Mouse (Mus musculus) intestine, embryonic 16.5 days (tissue): ENCODE measurements at regions not wholly inside any gene's neighbourhood (a gene's known extent, or its start where the extent isn't known, plus 50 kb on each side); places are given as distances from the start of the nearest gene placed in this dataset.

Source experiments
- ATAC-seq: fragments of 200-750 bp; cut with Nextera tagmentation; 2 replicates; pipeline ENCODE4 v1.8.0; 2017; ENCODE audit warnings: moderate TSS enrichment, moderate library complexity
- H3K27ac ChIP-seq: fragments of 300-500 bp; sonication (generic); 2 replicates; pipeline ENCODE4 v1.5.1; 2014; ENCODE audit warnings: mild to moderate bottlenecking, low read length
- H3K27me3 ChIP-seq: fragments of 300-500 bp; sonication (generic); replicated peaks from 2 replicates; pipeline ENCODE4 v1.6.1; 2014; ENCODE audit warnings: low read length, control low read depth, mixed read lengths; ENCODE audit not compliant: control insufficient read depth, insufficient read depth
- H3K36me3 ChIP-seq: fragments of 300-500 bp; sonication (generic); 2 replicates; pipeline ENCODE4 v1.6.1; 2014; ENCODE audit warnings: low read length, control low read depth; ENCODE audit not compliant: control insufficient read depth, insufficient read depth
- H3K4me1 ChIP-seq: fragments of 300-500 bp; sonication (generic); 2 replicates; pipeline ENCODE4 v1.6.1; 2014; ENCODE audit warnings: low read length, control low read depth, mixed read lengths; ENCODE audit not compliant: control insufficient read depth, insufficient read depth
- H3K4me2 ChIP-seq: fragments of 300-500 bp; sonication (generic); 2 replicates; pipeline ENCODE4 v1.6.1; 2014; ENCODE audit warnings: low read depth, low read length, control low read depth
- H3K4me3 ChIP-seq: fragments of 300-500 bp; sonication (generic); 2 replicates; pipeline ENCODE4 v1.5.1; 2014; ENCODE audit warnings: mild to moderate bottlenecking, low read length
- H3K9ac ChIP-seq: fragments of 300-500 bp; sonication (generic); 2 replicates; pipeline ENCODE4 v1.6.1; 2014; ENCODE audit warnings: low read depth, low read length
- H3K9me3 ChIP-seq: fragments of 300-500 bp; sonication (generic); 2 replicates; pipeline ENCODE4 v1.6.1; 2016; ENCODE audit warnings: low read length, control low read depth; ENCODE audit not compliant: control insufficient read depth
- WGBS: fragments of 180-500 bp; shearing (Covaris S2); extraction: QIAGEN DNeasy Blood & Tissue Kit; methylation state at CpG from one replicate; pipeline ENCODE4 v1.1.7; 2014; 5-methylcytosine and 5-hydroxymethylcytosine counted together

DNA sequence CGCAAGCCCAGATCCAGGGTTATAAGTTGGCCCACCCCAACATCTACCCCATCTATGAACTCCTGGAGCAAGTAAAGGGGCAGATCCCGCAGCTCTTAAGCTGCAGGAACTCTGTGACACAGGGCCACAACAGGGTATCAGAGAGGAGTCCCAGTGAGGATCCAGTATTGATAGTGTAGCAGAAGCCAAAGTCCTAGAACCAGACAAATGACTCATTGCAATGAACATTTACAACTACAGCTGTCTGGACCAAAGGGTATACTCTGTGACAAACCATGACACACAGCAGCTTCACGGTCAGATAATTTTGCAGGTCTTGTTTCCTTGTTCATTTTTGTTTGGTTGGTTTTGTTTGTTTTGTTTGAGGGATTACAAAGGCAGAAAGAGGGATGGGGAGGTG is 149.1 kb upstream of the Usp25 start:
- peak; percentile 75 for ATAC-seq
- H3K36me3 ChIP-seq = no peaks in the 10 kb centered on the region
- H3K4me1 ChIP-seq = no peaks in the 10 kb centered on the region
- H3K4me3 ChIP-seq = no peak overlapping the region
- no peak overlapping the region for H3K9ac ChIP-seq
- no peak overlapping the region for H3K4me2 ChIP-seq
- H3K9me3 ChIP-seq = no peaks in the 10 kb centered on the region
- H3K27me3 ChIP-seq = no peaks in the 10 kb centered on the region
- 91% methylated on average over 3 of the region's 3 CpGs for WGBS
- no peak overlapping the region for H3K27ac ChIP-seq

DNA sequence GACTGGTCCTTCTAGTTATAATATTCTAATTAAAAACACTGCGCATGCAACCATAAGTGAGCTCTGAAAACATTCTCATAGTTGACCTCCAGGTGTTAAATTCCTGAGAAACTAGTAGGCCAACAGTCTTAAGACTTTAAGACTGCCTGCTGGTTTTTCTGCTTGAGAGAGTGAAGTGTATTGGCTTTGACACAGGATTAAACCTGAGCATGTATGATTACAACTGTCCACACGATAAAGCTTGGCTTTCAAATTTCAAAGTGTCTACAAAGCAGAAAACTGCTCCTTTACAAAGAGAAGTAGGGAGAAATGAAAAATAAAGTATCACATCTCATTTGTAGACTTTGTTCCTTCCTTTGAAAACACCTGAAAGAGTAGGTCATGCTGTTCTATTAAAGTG is 157.7 kb upstream of the Usp25 start:
- H3K27me3 ChIP-seq = no peaks in the 10 kb centered on the region
- no peaks in the 10 kb centered on the region for H3K36me3 ChIP-seq
- no peaks in the 10 kb centered on the region for H3K9me3 ChIP-seq
- no peak overlapping the region for H3K27ac ChIP-seq
- WGBS = 91% methylated on average over 2 of the region's 2 CpGs
- H3K4me2 ChIP-seq = no peak overlapping the region
- no peak overlapping the region for H3K4me3 ChIP-seq
- no peak for ATAC-seq
- H3K9ac ChIP-seq = no peak overlapping the region
- H3K4me1 ChIP-seq = no peaks in the 10 kb centered on the region

DNA sequence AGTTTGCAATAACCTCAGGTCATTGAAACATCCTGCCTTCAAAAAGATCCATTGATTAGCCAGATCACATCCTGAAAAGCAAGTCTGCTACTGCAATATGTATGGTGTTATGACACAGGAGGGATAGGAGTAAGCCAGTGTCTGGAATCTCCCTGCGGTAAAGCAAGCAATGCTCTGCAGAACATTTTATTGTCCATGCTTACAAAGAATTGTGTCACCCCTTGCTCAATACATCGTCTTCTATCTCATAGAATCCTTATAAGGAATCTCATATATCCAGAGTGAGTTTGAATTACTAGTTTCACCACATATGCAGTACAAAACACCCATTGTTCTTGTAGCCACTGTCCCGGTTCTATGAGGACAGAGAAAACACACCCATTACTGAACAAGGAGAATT is 162.1 kb upstream of the Usp25 start:
- no peaks in the 10 kb centered on the region for H3K36me3 ChIP-seq
- WGBS = 67% methylated on average over 3 of the region's 3 CpGs
- H3K9me3 ChIP-seq = no peaks in the 10 kb centered on the region
- H3K9ac ChIP-seq = no peak overlapping the region
- no peaks in the 10 kb centered on the region for H3K4me1 ChIP-seq
- no peak overlapping the region for H3K27ac ChIP-seq
- H3K4me3 ChIP-seq = no peak overlapping the region
- H3K27me3 ChIP-seq = no peaks in the 10 kb centered on the region
- no peak for ATAC-seq
- H3K4me2 ChIP-seq = no peak overlapping the region

DNA sequence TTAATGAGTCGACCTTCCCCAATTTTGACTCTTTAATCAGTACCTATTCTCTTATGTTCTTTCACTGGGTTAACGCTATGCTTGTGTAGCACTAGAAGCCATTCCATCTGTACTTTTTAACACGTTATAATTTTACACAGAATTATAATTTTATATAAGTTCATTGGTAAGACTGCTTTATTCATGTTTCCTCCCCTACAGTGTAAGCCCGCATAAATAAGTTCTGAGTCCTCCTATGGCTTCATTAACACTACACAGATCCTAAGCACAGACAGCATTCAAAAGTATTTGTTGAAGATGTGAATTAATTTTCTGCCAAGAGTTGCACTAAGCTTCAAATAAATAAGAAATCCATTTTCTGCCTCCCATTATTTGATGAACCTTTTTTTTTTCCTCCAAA is 176.1 kb upstream of the Usp25 start:
- H3K9ac ChIP-seq = no peak overlapping the region
- ATAC-seq = no peak
- H3K9me3 ChIP-seq = no peaks in the 10 kb centered on the region
- no peak overlapping the region for H3K4me3 ChIP-seq
- H3K4me1 ChIP-seq = no peaks in the 10 kb centered on the region
- no peak overlapping the region for H3K4me2 ChIP-seq
- H3K36me3 ChIP-seq = no peaks in the 10 kb centered on the region
- 89% methylated on average over 4 of the region's 4 CpGs for WGBS
- H3K27me3 ChIP-seq = no peaks in the 10 kb centered on the region
- H3K27ac ChIP-seq = no peak overlapping the region

DNA sequence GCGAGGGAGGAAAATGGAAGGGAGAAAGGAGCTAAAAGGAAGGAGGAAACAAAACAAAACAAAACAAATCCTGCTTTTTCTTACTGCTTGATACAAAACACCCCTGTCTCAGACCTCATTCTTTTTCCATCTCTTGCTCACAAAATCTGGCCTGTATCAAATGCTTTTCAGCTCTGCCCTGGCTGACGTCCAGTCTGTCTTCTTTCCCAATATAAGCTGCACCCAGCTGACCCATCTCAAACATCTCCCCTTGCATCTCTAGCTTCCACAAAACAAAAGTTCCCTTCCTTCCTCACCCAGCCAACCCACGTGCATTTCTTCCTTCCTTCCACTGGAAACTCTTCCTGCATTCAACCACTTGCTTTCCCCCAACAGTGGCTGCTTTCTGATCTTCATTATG is 183.1 kb upstream of the Usp25 start:
- no peak overlapping the region for H3K27ac ChIP-seq

DNA sequence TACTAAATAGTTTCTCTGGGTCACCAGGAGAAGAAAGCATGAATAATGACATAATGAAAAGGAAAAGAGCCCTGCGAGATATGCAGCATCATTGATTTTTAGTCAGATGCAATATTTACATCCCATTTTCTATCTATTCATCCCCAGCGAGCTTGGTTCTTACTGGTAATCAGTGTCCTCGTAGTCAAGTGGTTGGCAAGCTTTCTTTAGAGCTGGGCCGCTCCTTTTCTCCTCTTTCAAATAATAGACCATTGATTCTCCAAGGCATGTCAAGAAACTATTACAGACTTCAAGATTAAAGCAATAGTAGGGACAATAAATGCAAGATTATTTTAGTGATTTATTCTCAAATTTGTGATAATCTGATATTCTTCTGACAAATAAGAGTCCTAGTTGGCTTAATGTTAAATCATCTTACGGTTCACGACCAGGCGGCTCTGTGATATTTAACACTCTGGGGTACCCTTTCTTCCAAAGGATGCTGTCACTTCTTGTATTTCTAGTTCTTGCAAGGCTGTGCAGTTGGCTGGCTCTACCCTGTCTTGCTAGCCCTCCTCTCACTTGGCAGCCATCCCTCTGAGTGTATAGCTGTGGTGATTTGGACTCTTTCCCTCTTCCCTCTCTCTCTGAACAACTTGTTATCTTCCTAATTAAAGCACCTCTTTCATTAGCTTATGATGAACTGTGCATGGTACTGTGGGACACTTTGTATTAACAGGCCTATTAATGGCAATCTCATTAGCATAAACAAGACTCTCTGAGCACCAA is 185.6 kb upstream of the Usp25 start:
- H3K4me3 ChIP-seq = no peak overlapping the region
- no peak overlapping the region for H3K4me2 ChIP-seq
- 0 out of 2 replicates have a peak, but pooled peaks cover 4% of the 10 kb centered on the region for H3K4me1 ChIP-seq
- H3K27me3 ChIP-seq = no peaks in the 10 kb centered on the region
- no peaks in the 10 kb centered on the region for H3K36me3 ChIP-seq
- no peak overlapping the region for H3K9ac ChIP-seq
- ATAC-seq = no peak
- whole genome bisulfite sequencing = 82% methylated on average over 7 of the region's 7 CpGs
- H3K9me3 ChIP-seq = no peaks in the 10 kb centered on the region
- no peak overlapping the region for H3K27ac ChIP-seq

More for the DNA sequence above, 183.1 kb upstream of the Usp25 start:
- no peaks in the 10 kb centered on the region for H3K36me3 ChIP-seq
- no peak for ATAC-seq
- H3K4me3 ChIP-seq = no peak overlapping the region
- H3K27me3 ChIP-seq = no peaks in the 10 kb centered on the region
- H3K9ac ChIP-seq = no peak overlapping the region
- no peaks in the 10 kb centered on the region for H3K9me3 ChIP-seq
- H3K4me1 ChIP-seq = 0 out of 2 replicates have a peak, but pooled peaks cover 4% of the 10 kb centered on the region
- WGBS = 20% methylated on average over 3 of the region's 3 CpGs
- H3K4me2 ChIP-seq = no peak overlapping the region

DNA sequence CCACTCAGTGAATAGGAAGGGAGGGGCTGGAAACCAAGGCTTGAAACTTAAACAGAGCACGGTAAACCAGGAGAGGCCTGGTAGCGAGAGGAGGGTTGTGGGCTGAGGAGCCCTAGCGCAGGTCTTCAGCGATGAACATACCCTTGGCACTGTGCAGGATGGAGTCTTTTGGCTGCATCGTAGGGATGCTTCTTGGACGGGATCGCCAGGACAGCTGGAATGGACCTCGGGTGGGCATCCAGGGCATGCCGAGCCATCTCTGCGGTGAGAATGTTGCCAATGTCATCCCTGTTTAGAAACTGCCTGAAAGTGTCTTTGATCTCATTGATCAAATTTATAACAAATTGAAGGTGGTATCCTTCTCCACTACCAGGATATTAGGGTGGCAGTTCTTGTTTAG is 192.2 kb upstream of the Usp25 start:
- no peak overlapping the region for H3K9ac ChIP-seq
- H3K4me2 ChIP-seq = no peak overlapping the region
- no peak overlapping the region for H3K4me3 ChIP-seq
- no peaks in the 10 kb centered on the region for H3K36me3 ChIP-seq
- H3K27ac ChIP-seq = no peak overlapping the region
- no peaks in the 10 kb centered on the region for H3K4me1 ChIP-seq
- no peaks in the 10 kb centered on the region for H3K27me3 ChIP-seq
- no peaks in the 10 kb centered on the region for H3K9me3 ChIP-seq
- ATAC-seq = no peak
- WGBS = 95% methylated on average over 10 of the region's 10 CpGs

DNA sequence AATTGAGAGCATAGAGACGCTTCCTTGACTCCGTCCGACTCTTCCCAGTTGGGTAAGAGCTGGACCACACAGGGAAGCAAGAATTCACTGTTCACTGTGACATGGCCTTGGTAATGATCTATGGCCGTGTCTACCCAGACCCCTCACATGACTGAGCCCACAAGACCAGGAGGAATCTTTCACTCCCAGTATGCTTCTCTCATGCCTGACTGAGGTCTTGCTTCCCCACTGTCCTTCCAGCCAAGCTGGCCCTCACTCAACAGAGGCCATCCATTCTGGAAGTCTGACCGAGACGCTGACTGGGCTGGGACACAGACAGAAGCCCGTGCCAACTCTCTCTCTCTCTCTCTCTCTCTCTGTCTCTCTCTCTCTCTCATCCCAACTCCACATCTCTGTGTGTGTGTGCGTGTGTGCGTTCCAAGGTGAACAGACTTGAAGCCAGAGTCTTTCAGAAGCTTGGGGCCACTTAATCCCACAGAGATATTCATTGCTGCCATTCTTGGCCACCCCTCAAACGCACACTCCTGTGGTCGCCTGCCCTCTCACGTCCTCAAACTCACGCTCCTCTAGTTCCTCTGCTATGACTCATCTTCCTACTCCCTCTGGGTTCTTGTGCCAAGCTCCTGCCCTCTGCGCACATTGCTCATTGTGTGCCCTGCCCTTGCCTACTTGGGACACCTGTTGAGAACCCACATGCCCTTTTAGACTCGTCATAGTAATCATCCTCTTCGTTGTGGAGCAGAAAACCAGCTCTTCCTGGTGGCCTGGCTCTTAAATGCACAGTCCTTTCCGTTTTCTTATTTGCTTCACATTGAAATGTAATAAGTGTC is 197.2 kb upstream of the Usp25 start:
- no peak for ATAC-seq
- H3K36me3 ChIP-seq = no peaks in the 10 kb centered on the region
- WGBS = 86% methylated on average over 17 of the region's 17 CpGs
- no peak overlapping the region for H3K27ac ChIP-seq
- H3K4me1 ChIP-seq = no peaks in the 10 kb centered on the region
- H3K4me3 ChIP-seq = no peak overlapping the region
- no peak overlapping the region for H3K9ac ChIP-seq
- no peak overlapping the region for H3K4me2 ChIP-seq
- H3K27me3 ChIP-seq = no peaks in the 10 kb centered on the region
- no peaks in the 10 kb centered on the region for H3K9me3 ChIP-seq

DNA sequence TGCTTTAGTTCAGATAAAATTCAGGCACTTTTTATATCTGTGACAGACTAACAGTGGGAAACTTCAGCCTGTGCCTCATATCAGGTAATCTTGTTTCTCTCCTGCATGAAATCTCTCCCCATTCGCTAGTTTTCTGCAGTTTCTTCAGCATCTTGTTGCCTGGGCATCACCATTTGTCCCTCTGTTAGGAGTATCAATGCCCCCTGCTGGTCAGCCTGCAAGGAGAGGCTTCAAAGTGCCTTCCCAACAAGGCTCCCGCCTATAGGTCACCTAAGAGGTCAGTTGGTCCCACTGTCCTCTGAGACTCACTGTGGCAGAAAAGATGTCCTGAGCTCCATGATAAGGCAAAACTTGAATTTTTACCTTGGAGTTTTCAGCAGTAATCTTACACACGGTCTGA is 209.8 kb upstream of the Usp25 start:
- Histone ChIP-seq H3K4me1 (no peaks in the 10 kb centered on the region), H3K9ac (no peak overlapping the region), H3K36me3 (no peaks in the 10 kb centered on the region), H3K27me3 (no peaks in the 10 kb centered on the region), H3K27ac (no peak overlapping the region), H3K4me3 (no peak overlapping the region), H3K4me2 (no peak overlapping the region), H3K9me3 (no peaks in the 10 kb centered on the region)
- ATAC-seq = no peak
- 39% methylated on average over 3 of the region's 3 CpGs for WGBS
